Mouse (Mus musculus) mammary gland, adult 2 months (tissue): ENCODE results near the gene Srsf2. TPM values are rescaled to one million over a fixed set of nuclear protein-coding genes. Genes with fewer than 3 reads are reported as not detected.

ENCODE experiments used
- polyA plus RNA-seq: library from polyadenylated mRNA; depleted of rRNA; stranded (reverse); fragments of >200 nt; gene quantifications from 2 replicates; pipeline ENCODE4 v1.2.3, GENCODE M21; 2012; ENCODE audit warnings: low replicate concordance; rRNA removed

Srsf2 gene
- polyA plus RNA-seq, result 199 and 957 TPM in 2 replicates

GRCm38 (mm10) chr11:116852891-116853511 lies at the start of gene Srsf2:
Gene Srsf2 (minus strand): TSS chr11:116853094.

GRCm38 (mm10) chr11:116852291-116852890 lies 503 bp downstream of the Srsf2 start, which contains the start of gene Mfsd11:
Gene Mfsd11 (plus strand): TSS chr11:116852440.

GRCm38 (mm10) chr11:116843261-116844233 lies 9.3 kb downstream of the Srsf2 start, which contains the start of the genes Mettl23 and Jmjd6:
Gene Mettl23 (plus strand): TSS chr11:116843278.
Gene Jmjd6 (minus strand): TSS chr11:116843449.

GRCm38 (mm10) chr11:116827534-116828165 lies 25.2 kb downstream of the Srsf2 start, which contains the start of gene Mxra7:
Gene Mxra7 (minus strand): TSS chr11:116828046.

Other genes starting within 250 kb of the Srsf2 start
- gene Rhbdf2, start 226.1 kb downstream of the Srsf2 start, polyA plus RNA-seq, result 51.0 and 65.9 TPM in 2 replicates
- 1.5 and 2.2 TPM in 2 replicates for gene Prcd, start 199.6 kb downstream of the Srsf2 start, polyA plus RNA-seq
- 58.5 and 87.0 TPM in 2 replicates for gene Cygb, start 198.8 kb downstream of the Srsf2 start, polyA plus RNA-seq
- 0.14 and 0.27 TPM in 2 replicates for gene St6galnac1, start 77.6 kb downstream of the Srsf2 start, polyA plus RNA-seq
- gene Mxra7, start 25.0 kb downstream of the Srsf2 start, polyA plus RNA-seq, result 13.2 and 101 TPM in 2 replicates
- 38.2 and 49.2 TPM in 2 replicates for gene Mettl23, start 9.8 kb downstream of the Srsf2 start, polyA plus RNA-seq
- 20.2 and 21.9 TPM in 2 replicates for gene Jmjd6, start 9.6 kb downstream of the Srsf2 start, polyA plus RNA-seq
- gene Mfsd11, start 654 bp downstream of the Srsf2 start, polyA plus RNA-seq, result 31.7 and 33.4 TPM in 2 replicates
- 0.63 and 0.68 TPM in 2 replicates for gene Mgat5b, start 65.8 kb upstream of the Srsf2 start, polyA plus RNA-seq